Mouse (Mus musculus): ENCODE data around the gene Fbxw5.
A peak's percentile ranks its signal among the peaks of the same experiment; 100 is the strongest.

Gene Fbxw5

DNA sequence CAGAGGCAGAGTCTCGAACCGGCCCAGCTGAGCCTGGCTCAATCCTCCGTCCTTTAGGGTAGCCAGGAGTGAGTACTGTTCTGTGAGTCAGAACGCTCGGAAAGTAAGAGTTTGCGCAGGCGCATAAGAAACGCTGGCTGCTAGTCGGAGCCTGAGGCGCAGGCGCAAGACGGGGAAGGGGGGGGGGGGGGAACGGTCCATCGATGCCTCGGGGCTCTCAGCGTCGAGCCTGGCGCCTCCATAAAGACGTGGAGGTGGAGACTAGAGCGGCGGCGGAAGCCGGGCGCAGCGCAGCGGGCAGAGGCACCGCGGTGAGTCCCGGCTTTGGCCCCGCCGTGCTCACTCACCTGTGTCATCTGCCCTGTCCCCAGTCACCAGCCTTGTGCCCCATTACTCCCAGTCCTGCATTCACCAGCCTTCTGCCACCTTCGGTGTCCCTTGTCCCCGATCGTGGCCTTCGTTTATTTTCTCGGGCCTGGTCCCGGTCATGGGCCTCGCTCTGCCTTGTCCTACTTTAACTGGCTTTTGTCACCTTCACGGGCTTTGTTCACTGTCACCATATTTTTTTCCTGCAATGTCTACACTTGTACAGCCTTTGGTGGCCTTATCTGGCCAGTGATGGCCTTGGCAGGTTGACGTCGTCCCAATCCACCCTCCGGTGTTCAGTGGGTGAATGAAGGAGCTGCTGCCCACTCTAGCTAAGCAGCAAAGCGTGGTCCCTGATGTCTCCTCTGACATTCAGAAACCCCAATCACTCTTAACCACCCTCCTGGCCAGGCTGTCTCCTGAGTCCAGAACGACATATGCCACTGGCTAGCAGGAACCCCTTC, at the start of gene Fbxw5:
TSS of gene Fbxw5 (plus strand) at position 175 of the 830 bp plus-strand sequence.
- peak; percentile 81 for DNase-seq (ENCODE audit: low spot score)

DNA sequence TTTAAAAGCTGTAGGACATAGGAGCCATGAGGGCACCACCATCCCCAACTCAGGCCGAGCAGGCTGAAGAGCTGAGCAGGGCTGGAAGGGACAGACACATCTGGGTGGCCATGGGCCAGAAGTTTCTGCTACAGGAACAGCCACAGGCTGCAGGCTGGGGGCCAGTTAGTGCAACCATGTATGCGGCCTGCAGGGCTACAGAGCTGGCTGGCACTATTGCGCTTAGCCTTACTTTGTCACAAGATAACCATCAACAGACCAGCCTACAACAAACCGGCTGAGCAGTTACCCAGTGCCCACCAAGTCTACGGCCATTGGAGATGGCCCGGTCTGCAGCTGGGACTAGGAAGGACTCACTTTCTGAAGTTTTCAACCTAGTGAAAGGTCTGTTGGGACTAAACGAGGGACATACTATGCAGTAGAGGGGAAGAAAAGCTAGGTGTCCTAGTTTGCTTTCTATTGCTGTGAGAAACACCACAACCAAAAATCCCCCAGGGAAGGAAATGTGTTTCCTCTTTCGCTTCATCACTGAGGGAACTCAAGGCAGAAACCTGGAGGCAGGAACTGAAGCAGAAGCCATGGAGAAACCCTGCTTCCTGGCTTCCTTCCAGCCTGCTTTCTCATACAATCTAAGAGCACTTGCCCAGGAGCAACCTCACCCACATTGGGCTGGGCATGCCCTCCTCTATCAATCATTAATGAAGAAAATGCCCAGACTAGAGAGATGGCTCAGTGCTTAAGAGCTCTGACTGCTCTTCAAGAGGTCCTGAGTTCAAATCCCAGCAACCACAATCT, 49.5 kb upstream of the Fbxw5 start:
- DNase-seq (ENCODE audit: low spot score), result no peak

DNA sequence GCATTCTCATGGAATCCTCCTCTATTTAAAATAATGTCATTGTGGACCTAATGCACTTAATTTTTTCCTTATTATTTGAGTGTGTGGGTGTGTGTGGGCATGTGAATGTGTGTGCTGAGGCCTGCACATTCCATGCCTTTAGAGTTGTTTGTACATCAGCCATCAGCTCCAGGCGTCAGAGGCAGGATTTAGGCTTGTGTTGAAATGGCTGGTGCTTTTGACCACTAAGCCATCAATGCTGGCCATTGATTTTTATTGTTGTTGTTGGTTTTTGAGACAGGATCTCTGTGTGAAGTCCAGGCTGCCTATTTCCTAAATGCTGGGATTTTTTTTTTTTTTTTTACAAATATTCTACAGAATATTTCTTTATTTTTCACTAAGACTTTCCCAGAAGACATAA, 47.6 kb upstream of the Fbxw5 start:
- DNase-seq (ENCODE audit: low spot score), result no peak

DNA sequence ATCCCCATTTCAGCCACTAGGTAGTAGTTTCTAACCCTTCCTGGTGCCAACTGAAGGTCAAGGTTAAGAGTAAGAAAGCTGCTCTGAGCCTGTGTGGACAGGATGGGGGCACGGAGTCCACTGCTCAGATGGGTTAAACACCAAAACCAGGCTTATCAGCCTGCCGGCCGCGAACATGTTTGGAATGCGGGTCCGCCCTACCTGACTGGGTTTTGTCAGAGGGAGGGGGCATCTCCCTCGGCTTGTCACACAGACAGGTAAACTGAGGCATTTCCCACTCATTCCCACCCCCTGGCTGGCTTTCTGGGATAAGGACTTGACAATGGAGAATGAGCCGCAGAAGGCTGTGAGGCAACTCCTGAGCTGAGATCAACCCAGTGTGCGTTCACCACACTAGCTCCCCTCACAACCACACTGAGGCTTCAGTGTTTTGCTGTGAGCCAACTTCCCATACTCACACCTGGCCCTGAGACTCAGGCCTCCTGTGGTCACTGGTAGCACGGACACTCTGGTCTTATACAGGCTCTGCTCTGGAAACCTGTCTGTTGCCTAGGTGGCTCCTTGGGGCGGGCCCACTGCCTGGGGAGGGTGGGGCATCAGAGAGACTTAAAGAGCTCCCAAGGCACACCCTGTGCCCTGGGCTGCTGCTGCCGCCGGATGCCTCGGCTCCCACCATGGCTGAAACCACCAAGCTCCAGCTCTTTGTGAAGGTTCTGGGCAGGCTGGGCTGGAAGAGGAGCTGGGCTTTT, 44.2 kb upstream of the Fbxw5 start, which contains the start of gene Clic3:
TSS of gene Clic3 (plus strand) at position 634 of the 749 bp plus-strand sequence.
- no peak for DNase-seq (ENCODE audit: low spot score)

DNA sequence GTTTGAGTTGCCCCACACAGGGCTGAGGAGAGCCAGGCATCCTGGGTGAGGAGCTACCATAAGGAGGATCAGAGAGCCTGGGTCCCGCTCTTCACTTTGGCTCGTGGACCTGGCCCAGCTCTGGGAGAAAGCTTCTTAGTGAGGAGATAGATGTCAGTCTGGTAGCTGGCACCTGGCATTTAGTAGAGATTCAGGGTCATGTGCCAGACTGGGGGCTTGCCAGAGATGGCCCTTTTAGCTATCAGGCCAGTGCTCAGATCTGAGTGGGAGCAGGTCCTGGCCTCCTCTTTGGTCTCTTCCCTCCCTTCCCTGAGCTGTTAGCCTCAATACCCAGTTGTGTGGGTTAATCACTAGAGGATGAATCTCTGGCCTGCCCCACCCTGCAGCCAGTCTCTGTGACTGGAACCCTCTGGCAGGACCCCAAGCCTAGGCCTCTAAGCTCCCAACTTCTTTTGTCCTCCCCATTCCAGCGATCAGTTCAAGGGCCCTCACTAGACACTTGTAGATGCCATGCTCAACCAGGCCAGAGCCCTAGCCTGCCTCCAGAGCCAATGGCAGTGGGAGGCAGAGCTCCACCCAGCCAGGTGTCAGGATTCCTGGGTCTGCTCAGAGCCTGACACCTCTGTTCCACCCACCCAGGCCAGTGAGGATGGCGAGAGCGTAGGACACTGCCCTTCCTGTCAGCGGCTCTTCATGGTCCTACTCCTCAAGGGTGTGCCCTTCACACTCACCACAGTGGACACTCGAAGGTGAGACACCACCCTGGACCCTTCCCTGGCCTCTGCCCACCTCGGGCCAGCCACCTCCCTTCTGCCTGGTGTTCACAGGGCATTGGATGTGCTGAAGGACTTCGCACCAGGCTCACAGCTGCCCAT, 43.3 kb upstream of the Fbxw5 start:
- no peak for DNase-seq (ENCODE audit: low spot score)

DNA sequence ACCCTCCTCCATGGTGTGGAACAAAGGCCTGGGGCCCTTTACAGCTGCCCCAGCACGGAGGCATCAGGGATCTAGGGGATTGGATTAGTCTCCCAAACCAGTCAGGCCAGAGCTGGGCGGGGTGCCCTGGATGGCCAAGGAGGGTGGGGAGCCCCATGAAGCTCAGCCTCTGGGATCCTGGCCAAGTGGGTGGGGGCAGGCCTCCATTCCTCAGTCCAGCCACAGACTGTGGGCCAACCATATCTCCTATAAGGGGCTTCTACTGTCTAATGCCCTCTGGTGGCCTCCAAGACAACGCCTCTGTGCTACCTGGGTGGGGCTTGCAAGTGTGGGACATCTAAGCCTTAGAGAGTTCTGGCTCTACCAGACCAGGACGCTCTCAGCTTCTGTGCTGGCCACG, 41.6 kb upstream of the Fbxw5 start:
- peak; percentile 55 for DNase-seq (ENCODE audit: low spot score)

DNA sequence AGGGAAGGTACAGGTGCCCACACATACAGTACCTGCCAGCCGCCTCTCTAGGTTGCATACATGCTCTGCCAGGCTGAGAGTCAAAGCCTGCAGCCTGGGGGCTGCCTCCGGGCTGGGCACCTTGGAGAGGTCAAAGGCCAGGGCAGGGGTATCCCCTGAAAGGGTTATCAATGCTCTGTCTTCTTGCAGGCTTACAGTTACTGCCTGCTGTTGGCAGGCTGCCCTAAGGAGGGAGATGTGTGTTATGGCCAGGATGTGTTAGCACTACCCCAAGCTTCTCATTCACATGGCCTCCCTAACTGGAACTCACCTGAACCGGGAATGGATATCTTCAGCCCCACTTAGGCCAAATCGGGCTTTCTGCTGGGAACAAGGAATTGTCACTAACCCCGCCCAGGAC, 40.4 kb upstream of the Fbxw5 start:
- no peak for DNase-seq (ENCODE audit: low spot score)

DNA sequence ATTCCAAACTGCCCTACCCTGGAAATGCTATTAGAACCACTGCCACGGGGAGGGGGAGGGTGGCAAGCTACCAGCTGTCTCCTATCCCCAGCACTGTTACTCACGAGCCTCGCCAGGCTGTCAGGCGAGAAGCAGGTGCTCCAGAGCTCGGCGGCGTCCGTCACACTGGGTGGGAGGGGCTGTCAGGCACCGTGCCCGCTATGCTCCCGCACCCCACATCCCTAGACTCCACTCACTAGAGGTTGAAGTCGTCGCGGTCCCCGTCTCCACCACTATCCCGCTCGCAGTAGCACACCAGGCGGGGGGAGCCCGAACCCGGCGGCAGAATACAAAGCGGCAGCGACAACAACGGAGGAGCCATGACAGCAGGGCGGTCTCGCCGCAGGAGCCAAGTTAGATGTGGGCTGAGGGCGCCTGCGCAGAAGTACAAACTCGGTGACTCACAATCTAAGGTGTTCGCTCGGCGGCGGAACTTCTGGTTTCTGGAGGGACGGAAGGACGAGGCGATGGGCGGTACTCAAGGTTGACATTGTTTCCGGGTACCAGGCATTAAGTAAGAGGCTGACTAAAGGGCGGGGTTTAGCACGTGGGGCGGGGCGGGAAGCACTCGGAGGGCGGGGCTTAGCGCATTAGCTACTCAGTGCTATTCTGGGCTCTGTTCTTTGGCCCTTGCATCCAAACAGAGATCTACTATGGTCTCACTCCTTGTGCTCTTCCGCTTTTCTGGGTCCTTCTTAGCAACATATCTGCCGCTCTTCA, 39.8 kb upstream of the Fbxw5 start, which contains the start of gene Paxx:
TSS of gene Paxx (minus strand) at position 544 of the 759 bp plus-strand sequence.
- DNase-seq (ENCODE audit: low spot score), result peak; percentile 95

DNA sequence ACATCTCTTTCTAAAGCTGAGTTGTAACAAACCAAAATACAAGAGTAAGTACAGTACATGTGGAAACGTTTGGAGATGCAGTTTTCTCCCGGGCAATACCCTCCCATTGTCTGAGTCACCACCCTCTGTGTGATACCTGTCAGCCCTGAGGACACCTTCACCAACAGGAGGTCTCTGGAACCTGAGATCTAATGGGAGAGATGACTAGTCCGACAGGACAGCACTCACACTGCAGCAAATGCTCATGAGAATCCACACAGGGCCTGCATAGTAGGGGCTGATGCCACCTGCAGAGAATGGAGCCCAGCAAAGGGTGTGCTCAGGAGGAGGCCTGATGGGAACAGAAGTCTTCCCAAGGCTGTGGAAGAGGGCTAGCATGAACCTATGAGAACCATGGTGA, 39.1 kb upstream of the Fbxw5 start:
- no peak for DNase-seq (ENCODE audit: low spot score)

DNA sequence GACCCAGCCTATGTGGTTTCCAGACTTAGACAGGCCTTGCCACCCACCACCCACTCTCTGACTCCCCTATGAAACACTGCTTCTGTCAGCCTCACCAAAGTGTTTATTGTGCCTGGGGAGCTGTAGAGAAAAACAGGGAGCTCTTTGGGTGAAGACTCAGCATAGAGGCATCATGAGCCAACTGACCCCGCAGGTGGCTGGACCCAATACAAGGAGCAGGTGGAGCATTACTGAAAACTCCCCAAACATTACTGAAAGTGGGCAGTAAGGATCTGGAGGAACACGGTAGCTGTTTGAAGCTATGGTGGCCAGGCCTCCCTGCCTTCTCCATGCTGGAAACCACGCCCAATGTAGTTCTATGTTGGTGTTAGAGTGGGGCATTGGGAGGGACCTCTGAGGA, 36.9 kb upstream of the Fbxw5 start:
- no peak for DNase-seq (ENCODE audit: low spot score)

DNA sequence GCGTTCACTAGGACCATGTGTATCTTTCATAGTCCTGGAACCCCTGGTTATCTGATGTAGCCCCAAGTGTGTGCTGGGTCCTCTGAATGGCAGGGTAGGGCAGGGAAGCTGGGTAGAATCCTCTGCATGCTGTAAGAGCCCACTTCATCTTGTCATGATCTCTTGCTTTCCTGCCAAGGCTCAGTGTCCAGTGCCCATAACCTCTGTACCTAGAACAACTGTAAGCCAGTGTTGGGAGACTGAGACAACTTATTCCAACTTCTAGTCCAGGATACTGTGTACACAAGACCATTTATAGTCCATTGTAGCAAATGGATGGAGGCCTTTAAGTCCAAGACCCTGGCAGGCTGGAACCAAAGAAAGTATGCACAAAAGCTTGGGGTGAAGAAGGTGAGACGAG, 35.3 kb upstream of the Fbxw5 start:
- no peak for DNase-seq (ENCODE audit: low spot score)

DNA sequence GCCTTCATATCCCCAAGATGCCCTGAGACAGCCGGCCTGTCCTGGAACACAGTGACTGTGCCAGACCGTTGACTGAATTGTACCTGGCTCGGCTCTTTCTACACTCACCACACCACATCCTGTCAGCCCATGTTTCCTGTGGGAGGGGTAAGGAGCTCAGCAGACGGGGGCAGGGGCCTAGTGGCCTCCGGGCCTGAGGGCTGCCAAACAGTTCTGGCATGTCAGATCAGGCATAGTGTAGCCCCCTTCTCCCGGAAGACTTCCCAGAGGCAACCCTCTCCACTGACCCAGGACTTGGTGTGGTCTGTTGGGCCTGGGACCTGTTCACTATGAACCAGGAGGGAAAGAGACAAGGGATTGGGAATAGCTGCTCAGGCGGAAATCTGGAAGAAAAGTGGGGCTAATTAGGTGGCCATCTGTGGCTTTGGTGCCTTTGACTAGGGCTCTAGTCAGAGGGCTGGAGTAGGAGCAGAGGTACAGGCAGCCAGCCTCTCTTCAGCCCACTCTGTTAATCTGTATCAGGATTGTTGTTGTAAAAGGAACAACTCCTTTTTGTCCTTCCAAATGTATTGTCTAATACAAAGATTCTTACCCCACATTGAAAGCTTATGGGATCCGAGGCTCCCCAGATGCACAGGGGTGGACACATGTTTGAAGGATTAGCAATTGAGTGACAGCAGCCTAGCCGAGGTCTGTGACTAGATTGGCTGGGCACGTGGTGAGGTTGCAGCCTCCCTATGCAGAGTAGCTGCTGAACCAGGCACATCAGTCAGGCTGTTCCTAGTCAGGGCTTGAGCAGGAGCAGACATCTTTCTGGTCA, 34.5 kb upstream of the Fbxw5 start:
- DNase-seq (ENCODE audit: low spot score), result no peak

DNA sequence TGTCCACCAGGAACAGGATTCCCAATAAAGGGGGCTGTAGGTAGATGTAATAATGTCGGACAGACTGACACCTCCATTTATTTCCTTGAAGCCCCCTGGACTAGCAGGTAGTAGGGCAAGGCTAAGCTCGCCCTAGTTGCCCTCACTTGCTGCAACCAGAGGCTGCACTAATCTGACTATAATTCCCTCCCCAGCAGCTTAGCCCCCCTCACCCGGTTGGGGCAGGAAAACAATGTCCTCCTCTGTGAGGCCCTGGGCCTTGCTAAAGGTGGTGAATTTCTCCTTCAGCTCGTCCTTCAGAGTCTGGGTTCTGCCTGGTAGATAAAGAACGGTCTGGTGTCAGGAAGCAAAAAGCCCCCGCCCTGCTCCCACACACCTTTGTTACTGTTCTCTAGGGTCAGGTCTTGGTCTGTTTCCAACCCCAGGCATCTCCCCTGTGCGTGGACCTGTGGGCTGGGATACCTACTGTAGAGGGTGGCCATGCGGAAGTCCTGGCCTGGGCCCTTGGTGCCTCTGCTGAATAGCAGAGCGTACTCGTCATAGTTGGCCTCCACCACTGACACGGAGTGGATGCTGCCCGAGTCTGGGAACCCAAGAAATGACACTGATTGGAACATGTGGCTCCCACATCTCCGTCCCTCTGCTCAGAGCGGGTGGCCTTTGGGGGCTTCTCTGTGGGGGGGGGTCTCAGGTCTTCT, 32.8 kb upstream of the Fbxw5 start:
- DNase-seq (ENCODE audit: low spot score), result no peak

DNA sequence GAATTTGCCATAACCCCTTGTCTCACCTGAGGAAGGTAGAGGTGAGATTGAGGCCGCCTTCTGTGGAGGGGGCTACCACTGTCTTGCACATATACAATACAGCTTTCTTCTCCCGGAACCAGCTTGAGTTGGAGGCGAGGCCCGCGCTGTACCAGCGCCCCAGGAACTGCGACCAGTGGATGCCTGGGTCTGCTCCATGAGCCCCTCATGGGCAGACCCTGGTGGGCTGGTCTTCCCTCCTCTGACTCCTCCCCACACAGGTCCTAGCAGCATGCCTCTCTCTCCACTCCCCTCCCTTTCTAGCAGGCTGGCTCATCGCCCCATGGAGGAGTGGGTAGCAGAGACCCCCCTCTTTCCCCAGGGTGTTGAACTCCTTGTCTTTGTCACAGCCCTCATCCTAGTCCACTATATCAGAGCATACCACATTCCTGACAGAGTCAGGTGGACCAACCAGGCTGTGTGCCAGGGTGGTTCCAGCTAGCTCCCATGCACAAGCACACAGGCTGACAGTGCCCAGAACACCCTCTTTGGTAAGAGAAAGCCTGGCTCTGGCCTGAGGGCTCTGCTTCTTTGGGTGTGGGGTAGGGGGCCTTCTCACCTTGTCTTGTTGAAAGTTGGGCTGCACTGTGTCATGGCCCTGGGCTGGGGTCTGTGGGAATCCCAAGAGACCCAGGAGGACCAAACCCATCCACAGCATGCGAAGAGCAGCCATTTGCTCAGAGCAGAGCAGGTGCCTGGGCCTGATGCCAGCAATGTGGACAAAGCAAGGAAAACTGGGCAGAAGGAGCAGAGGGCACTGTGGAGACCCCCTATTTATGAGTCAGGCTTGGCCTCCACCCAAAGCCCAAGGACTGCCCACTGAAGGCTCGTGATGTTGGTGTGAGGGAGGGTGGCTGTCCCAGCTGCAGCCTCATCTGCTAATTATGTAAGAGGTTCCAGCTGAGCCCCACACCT, 31.3 kb upstream of the Fbxw5 start:
- DNase-seq (ENCODE audit: low spot score), result peak; percentile 76

DNA sequence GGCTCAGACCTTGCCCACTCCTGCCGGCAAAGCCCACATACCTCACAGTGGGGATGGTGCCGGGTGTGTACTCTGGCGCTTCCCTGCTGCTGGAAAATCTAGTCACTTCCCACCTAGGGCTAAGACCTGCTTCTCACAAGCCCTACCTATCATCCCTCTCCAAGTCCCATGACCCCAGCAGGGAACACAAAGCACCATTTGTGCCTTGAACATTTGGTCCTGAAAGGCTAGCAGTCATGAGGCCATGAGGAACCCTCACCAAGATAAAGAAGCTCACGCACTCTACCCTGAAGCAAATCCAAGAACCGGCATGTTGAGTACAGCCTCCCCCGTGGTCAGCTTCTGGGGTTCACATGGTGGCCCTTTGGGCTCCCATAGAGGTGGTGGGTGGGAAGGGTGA, 30.6 kb upstream of the Fbxw5 start, which contains the start of gene Ptgds:
TSS of gene Ptgds (minus strand) at position 78 of the 400 bp plus-strand sequence.
- no peak for DNase-seq (ENCODE audit: low spot score)

DNA sequence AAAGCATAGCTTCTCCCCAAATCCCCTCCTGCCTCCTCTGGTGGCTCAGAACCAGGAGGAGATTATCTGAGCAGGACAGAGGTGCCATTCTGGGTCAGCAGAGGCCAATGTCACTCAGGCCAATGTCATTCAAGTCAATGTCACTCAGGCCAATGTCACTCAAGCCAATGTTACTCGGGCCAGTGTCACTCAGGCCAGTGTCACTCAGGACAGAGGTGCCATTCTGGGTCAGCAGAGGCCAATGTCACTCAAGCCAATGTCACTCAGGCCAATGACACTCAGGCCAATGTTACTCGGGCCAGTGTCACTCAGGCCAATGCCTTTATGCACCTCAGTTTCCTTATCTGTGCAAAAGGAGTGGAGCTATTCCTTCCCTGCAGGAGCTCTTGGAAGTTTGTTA, 28.0 kb upstream of the Fbxw5 start:
- no peak for DNase-seq (ENCODE audit: low spot score)

DNA sequence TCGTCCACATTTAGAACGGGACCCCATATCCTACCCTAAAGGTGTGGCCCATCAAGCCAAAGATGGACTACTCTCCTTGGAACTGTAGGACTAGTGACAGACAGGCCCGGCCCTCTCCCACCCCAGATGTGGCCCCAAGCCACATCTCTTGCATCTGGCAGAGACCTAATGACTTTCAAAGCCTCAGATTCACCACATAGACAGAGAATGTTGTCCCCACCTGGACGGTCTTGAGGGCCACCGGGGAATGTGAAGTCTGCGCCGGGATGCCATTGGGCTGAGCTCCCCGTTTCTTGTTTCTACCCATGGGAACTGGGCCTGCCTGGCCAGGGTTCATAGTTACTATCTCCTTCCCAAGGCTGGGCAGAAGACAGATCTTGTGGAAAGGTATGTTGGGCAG, 23.0 kb upstream of the Fbxw5 start:
- DNase-seq (ENCODE audit: low spot score), result no peak

Measured in layer of hippocampus, adult 11-12 months (tissue).